Mouse (Mus musculus): ENCODE data around the gene Lman2.

GRCm38 (mm10) chr13:55375877-55376276 is 13.3 kb upstream of the Lman2 start:
- TF ChIP-seq EP300 (IDR thresholded peaks at IDR 0.05; ENCODE audit: insufficient read depth, low read depth, low read length) (no peak), CTCF (IDR thresholded peaks at IDR 0.05; ENCODE audit: low read depth, low read length) (no peak)
